Mouse (Mus musculus) left cerebral cortex, adult 11 months (tissue): ENCODE results near the gene Limd1.

ENCODE experiments used
- DNase-seq: peaks from one replicate; pipeline ENCODE4 v3.0.0; 2022; ENCODE audit warnings: low spot score

Gene Limd1

GRCm38 (mm10) chr9:123483598-123483997 is 5.1 kb downstream of the Limd1 start:
- no peak for DNase-seq

GRCm38 (mm10) chr9:123484830-123485229 is 6.3 kb downstream of the Limd1 start:
- DNase-seq: no peak

DNA sequence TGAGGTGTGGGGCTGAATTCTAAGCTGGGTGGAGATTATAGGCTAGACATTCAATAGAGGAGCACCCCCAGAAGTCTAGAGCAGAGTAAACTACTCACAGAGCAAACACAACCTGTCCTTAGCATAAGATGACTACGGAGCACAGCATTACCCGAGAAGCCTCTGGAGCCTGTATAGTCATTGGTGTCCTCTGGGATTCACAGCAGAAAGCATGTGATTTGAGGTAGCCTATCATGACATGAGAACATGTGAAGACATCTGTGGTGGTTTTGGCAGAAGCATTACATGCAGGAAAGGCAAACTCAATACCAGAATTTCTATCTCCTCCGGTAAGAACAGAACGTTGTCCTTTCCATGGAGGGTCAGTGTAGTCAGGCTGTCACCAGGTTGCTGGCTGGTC is 7.1 kb downstream of the Limd1 start:
- no peak for DNase-seq

- DNase-seq: no peak
Measured at GRCm38 (mm10) chr9:123486635-123487034, 8.1 kb downstream of the Limd1 start.

- no peak for DNase-seq
Measured at GRCm38 (mm10) chr9:123489073-123489472, 10.6 kb downstream of the Limd1 start.

GRCm38 (mm10) chr9:123489727-123490343 is 11.3 kb downstream of the Limd1 start:
- DNase-seq: no peak

DNA sequence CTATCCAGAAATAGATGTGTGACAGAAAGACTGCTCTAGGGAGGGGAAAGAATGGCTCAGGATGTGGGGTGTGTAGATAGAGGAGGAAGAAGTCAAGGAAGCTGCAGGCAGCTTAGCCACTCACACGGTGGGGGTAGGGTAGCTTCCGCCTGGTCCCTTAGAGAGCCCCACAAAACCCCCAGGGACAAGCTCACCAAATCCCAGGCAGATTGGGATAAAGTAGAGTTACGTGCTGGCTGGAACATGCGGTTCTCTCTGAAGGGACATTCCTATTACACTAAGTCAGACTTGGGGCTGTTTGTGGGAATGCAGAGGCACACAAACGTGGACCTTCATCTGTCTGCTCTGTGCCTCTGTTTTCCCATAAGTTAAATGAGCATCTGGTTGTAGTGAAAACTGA is 12.4 kb downstream of the Limd1 start:
- DNase-seq: no peak

GRCm38 (mm10) chr9:123491917-123492585 is 13.5 kb downstream of the Limd1 start:
- no peak for DNase-seq

GRCm38 (mm10) chr9:123496665-123497064 is 18.2 kb downstream of the Limd1 start:
- no peak for DNase-seq

DNA sequence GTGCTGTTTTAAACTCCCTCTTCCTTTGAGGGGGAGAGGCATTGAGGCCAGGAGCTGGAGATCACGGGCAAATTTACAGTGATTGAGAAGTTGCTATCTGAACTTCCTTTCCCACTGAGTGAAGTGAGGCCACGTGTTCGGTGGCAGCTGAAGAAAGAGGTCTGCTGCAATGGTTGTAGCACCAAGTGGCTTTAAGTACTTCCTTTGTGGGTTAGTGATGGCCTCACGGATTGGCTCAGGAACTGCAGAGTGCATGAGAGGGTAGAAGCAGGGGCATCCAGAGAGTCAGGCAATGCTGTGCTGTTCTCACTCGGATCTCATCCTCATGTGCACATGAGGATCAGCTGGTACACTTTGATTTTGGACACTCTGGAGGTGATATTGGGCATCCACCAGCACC is 19.4 kb downstream of the Limd1 start:
- no peak for DNase-seq

DNA sequence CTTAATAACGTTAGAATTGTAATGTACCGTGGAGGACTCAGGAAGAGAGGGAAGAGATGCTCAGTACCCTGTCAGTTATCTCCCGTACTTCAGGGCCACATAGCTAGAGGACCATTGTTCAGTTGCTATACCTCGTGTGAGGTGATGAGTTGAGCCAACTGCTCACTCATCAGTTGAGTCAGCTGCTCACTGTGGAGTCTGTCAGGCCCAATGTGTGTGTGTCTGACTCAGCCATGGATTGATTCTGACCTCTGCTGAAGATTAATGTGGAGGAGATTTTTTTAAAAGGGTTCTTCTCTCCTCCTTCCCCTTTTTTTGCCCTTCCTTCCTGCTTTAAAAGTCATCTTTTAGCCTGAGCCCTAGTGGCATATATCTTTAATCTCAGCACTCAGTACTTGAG is 22.0 kb downstream of the Limd1 start:
- no peak for DNase-seq

- no peak for DNase-seq
Measured at GRCm38 (mm10) chr9:123503171-123503834, 24.8 kb downstream of the Limd1 start.

- DNase-seq: no peak
Measured at GRCm38 (mm10) chr9:123504325-123504724, 25.8 kb downstream of the Limd1 start.

GRCm38 (mm10) chr9:123505598-123505997 is 27.1 kb downstream of the Limd1 start:
- no peak for DNase-seq

GRCm38 (mm10) chr9:123506270-123507146 is 28.0 kb downstream of the Limd1 start:
- no peak for DNase-seq

DNA sequence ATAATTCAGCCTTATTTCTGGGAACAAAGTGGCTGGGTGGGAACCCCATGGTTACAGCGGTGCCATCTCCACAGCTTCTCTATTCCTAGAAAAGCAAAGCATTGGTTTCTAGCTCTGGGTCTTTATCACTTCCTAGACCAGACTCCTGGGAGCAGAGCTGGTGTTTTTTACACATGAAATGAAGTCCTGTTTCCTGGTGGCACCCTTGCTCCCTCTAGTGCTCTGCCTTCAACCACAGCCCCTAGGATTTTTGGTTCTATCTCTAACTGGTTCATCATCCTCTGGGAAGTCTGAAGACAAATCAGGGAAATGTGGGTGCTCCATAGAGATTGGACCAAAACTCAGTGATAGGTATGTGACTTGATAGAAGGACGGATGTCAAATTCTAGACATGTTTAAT is 28.9 kb downstream of the Limd1 start:
- DNase-seq: no peak

- no peak for DNase-seq
Measured at GRCm38 (mm10) chr9:123508986-123509385, 30.5 kb downstream of the Limd1 start.

DNA sequence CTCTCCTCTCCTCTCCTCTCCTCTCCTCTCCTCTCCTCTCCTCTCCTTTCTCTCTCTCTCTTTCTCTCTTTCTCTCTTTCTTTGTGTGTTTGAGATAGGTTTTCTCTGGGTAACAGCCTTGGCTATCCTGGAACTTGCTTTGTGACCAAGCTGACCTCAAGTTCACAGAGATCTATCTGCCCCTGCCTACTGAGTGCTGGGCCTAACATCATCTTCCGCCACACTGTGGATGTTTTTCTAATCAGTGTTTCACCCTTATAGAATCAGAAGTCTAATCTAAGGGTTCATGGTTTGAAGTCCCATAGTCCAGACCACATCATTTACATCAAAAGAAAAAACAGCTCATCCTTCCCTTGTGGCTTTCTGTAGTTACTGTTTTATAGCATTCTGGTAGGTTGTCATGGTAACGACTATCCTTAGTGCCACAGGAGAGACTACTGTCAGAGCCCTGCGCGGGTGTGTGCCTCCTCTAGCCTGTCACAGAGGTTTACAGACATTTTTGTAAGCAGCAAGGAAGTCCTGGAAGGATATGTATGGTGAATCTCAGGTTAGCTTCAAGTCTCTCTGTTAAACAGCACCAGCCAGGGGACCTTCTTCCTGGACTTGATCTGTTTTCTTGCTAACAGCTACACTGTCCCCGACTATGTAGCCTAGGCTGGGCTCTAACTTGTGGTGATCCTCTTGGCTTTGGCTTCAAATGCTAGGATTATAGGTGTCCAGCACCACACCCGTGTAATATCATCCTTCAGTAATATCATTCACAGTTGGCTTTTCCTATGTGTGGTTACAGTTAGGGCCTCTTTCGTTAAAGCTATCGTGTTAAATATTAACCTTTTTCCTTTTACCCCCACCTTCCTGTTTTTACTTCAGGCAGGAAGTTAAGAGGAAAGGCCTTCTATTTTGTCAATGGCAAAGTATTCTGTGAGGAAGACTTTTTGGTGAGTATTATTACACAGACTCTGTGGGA is 31.4 kb downstream of the Limd1 start:
- DNase-seq: no peak

GRCm38 (mm10) chr9:123510926-123511325 is 32.4 kb downstream of the Limd1 start:
- DNase-seq: no peak

DNA sequence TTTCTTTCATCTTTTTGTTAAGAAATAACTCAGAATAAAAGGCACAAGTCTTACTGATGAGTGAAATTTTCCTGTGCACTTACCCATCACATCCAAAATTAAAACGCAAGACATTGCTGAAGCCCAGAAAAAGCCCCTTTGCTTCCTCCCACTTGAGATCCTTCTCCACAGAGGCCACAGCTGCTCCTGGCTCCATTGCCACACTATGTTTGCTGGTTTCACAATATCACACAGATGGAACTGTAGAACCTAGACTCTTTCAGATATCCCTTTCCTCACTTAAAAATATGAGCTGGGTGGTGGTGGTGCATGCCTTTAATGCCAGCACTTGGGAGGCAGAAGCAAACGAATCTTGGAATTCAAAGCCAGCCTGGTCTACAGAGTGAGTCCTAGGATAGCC is 34.0 kb downstream of the Limd1 start:
- DNase-seq: no peak

GRCm38 (mm10) chr9:123515087-123515486 is 36.6 kb downstream of the Limd1 start:
- no peak for DNase-seq
